Mouse (Mus musculus): ENCODE results near the gene Trub2.

- TF ChIP-seq POLR2A (IDR thresholded peaks at IDR 0.05; ENCODE audit: control insufficient read depth, low read depth, low read length), result no peak
- TF ChIP-seq CTCF (IDR thresholded peaks at IDR 0.05; ENCODE audit: control insufficient read depth, insufficient read depth, insufficient replicate concordance, low read depth, low read length), result no peak
Measured at GRCm38 (mm10) chr2:29716691-29717090, 71.6 kb downstream of the Trub2 start.

All from testis, adult 2 months (tissue).